Mouse (Mus musculus): ENCODE data around the gene Homez. TPM values are rescaled to one million over a fixed set of nuclear protein-coding genes. Genes with fewer than 3 reads are reported as not detected.

The Homez gene
- polyA plus RNA-seq, 1 experiment from 2014 or later: 13.9 TPM

DNA sequence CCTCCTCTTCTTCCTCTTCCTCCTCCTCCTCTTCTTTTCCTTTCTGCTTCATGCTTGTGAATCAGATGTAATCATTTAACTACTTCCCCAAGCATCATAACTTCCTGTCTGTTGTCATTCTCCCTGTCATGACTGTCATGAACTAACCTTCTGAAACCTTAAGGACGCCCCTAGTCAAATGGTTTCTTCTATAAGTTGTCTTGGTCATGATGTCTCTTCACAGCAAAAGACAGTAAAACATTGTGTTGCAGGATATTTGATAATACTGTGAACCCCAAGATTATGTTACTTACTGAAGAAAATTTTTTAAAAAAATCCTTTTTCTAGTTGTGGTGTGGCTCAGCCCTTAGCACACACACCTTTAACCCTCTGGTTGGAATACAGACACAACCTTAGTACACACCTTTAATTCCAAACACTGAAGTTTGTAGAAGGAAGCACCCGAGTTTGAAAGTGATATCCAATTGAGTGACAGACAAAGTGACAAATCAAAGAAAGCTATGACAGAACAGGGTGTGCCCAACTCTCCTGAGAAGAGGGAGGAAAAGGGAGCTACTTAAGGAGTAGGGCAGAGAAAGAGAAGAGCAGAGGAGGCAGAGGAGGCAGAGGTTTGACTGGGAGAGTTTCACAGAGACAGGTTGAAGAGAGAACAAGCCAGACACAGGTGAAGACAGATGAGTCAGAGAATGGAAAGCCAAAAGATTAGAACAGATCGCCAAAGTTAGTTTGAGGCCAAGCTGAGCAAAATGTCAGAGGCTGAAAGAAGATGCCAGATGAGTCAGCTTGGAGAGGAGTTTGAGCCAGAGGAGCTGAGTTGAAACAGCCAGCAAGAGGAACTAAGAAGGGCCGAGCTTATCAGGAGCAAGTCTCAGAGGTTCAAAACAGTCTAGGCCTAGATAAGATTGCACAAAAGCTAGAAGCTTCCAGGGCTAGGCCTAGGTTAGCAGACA, 61.8 kb downstream of the Homez start:
- Histone ChIP-seq H3K27me3 (no peaks in the 10 kb centered on the region), H3K4me3 (replicated peaks) (no peak overlapping the region), H3K4me1 (no peaks in the 10 kb centered on the region), H3K4me2 (no peak overlapping the region), H3K36me3 (replicated peaks) (no peaks in the 10 kb centered on the region), H3K27ac (no peak overlapping the region), H3K9me3 (no peaks in the 10 kb centered on the region), H3K9ac (no peak overlapping the region)
- no peak for ATAC-seq (ENCODE audit: low FRiP score)
- 75% methylated on average over 4 of the region's 4 CpGs for WGBS

DNA sequence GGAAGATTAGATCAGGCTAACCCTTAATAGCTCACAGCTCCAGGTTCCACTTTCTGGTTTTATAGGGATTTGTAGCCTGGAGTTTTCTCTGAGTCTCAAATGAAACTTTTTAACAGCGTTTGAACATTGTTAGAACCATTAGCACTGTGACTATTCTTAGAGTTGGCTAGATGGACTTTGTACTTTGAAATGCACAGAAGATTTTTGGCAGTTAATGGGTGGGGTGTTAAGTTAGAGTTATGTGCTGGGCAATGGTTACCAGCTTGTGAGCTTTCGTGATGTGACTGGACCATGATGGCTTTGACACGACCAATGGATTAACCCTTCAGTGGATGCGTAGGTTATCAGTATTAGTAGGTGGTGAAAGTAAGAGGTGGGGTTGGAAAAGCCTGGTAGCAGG, 64.6 kb downstream of the Homez start:
- Histone ChIP-seq H3K4me3 (replicated peaks) (no peak overlapping the region), H3K27ac (no peak overlapping the region), H3K4me1 (no peaks in the 10 kb centered on the region), H3K4me2 (no peak overlapping the region), H3K9ac (no peak overlapping the region), H3K27me3 (no peaks in the 10 kb centered on the region), H3K9me3 (no peaks in the 10 kb centered on the region), H3K36me3 (replicated peaks) (no peaks in the 10 kb centered on the region)
- 83% methylated on average over 4 of the region's 4 CpGs for WGBS
- ATAC-seq (ENCODE audit: low FRiP score): no peak

Other genes with a start within 250 kb of the Homez start
- 0.04 TPM in 1 of 2 replicates, not detected in the other for gene Psmb11, start 249.5 kb downstream of the Homez start, polyA plus RNA-seq (2016; fragmentation: Nextera tagmentation; extraction: Ambion mirVana)
- gene Gm17606, start 230.0 kb downstream of the Homez start, polyA plus RNA-seq (2016; fragmentation: Nextera tagmentation; extraction: Ambion mirVana): not detected in 2 replicates
- 9.8 and 10.7 TPM in 2 replicates for gene Cdh24, start 229.6 kb downstream of the Homez start, polyA plus RNA-seq (2016; fragmentation: Nextera tagmentation; extraction: Ambion mirVana)
- gene 1700123O20Rik, start 184.7 kb downstream of the Homez start, polyA plus RNA-seq (2016; fragmentation: Nextera tagmentation; extraction: Ambion mirVana): 87.5 and 89.7 TPM in 2 replicates
- 188 and 190 TPM in 2 replicates for gene Acin1, start 184.0 kb downstream of the Homez start, polyA plus RNA-seq (2016; fragmentation: Nextera tagmentation; extraction: Ambion mirVana)
- not detected in 2 replicates for gene Gm29776, start 172.1 kb downstream of the Homez start, polyA plus RNA-seq (2016; fragmentation: Nextera tagmentation; extraction: Ambion mirVana)
- not detected in 2 replicates for gene Cebpe, start 158.8 kb downstream of the Homez start, polyA plus RNA-seq (2016; fragmentation: Nextera tagmentation; extraction: Ambion mirVana)
- 2.3 and 2.7 TPM in 2 replicates for gene Slc7a8, start 89.0 kb downstream of the Homez start, polyA plus RNA-seq (2016; fragmentation: Nextera tagmentation; extraction: Ambion mirVana)
- gene Rnf212b, start 56.8 kb downstream of the Homez start, polyA plus RNA-seq (2016; fragmentation: Nextera tagmentation; extraction: Ambion mirVana): not detected in 2 replicates
- gene Ppp1r3e, start 6.6 kb upstream of the Homez start, polyA plus RNA-seq (2016; fragmentation: Nextera tagmentation; extraction: Ambion mirVana): 1.1 and 1.3 TPM in 2 replicates
- 3.3 and 3.4 TPM in 2 replicates for gene Bcl2l2, start 12.4 kb upstream of the Homez start, polyA plus RNA-seq (2016; fragmentation: Nextera tagmentation; extraction: Ambion mirVana)
- gene Gm20521, start 12.5 kb upstream of the Homez start, polyA plus RNA-seq (2016; fragmentation: Nextera tagmentation; extraction: Ambion mirVana): 0.27 TPM in 1 of 2 replicates, not detected in the other
- gene Pabpn1, start 21.5 kb upstream of the Homez start, polyA plus RNA-seq (2016; fragmentation: Nextera tagmentation; extraction: Ambion mirVana): 199 and 211 TPM in 2 replicates
- gene Slc22a17, start 42.2 kb upstream of the Homez start, polyA plus RNA-seq (2016; fragmentation: Nextera tagmentation; extraction: Ambion mirVana): 93.3 and 97.8 TPM in 2 replicates
- gene Efs, start 55.2 kb upstream of the Homez start, polyA plus RNA-seq (2016; fragmentation: Nextera tagmentation; extraction: Ambion mirVana): 36.8 and 37.8 TPM in 2 replicates
- gene Il25, start 61.7 kb upstream of the Homez start, polyA plus RNA-seq (2016; fragmentation: Nextera tagmentation; extraction: Ambion mirVana): not detected in 2 replicates
- 1.4 and 2.0 TPM in 2 replicates for gene Cmtm5, start 65.3 kb upstream of the Homez start, polyA plus RNA-seq (2016; fragmentation: Nextera tagmentation; extraction: Ambion mirVana)
- gene Myh6, start 96.0 kb upstream of the Homez start, polyA plus RNA-seq (2016; fragmentation: Nextera tagmentation; extraction: Ambion mirVana): 1.5 and 1.8 TPM in 2 replicates
- gene Gm17428, start 106.0 kb upstream of the Homez start, polyA plus RNA-seq (2016; fragmentation: Nextera tagmentation; extraction: Ambion mirVana): not detected in 2 replicates
- gene Myh7, start 123.7 kb upstream of the Homez start, polyA plus RNA-seq (2016; fragmentation: Nextera tagmentation; extraction: Ambion mirVana): 3.6 and 4.2 TPM in 2 replicates
- 71.7 and 73.3 TPM in 2 replicates for gene Ngdn, start 144.5 kb upstream of the Homez start, polyA plus RNA-seq (2016; fragmentation: Nextera tagmentation; extraction: Ambion mirVana)
- gene Zfhx2, start 221.4 kb upstream of the Homez start, polyA plus RNA-seq (2016; fragmentation: Nextera tagmentation; extraction: Ambion mirVana): 26.3 and 28.1 TPM in 2 replicates
- 32.0 and 33.0 TPM in 2 replicates for gene Thtpa, start 223.8 kb upstream of the Homez start, polyA plus RNA-seq (2016; fragmentation: Nextera tagmentation; extraction: Ambion mirVana)
- gene Ap1g2, start 235.6 kb upstream of the Homez start, polyA plus RNA-seq (2016; fragmentation: Nextera tagmentation; extraction: Ambion mirVana): 10.2 and 11.4 TPM in 2 replicates
- 9.0 and 9.4 TPM in 2 replicates for gene Jph4, start 246.0 kb upstream of the Homez start, polyA plus RNA-seq (2016; fragmentation: Nextera tagmentation; extraction: Ambion mirVana)